Mouse (Mus musculus) NIH3T3 (cell line): ENCODE data around the gene Inafm1.
A peak's percentile ranks its signal among the peaks of the same experiment; 100 is the strongest.
"Not testable (repeated sequence)": the region's sequence is repeated elsewhere in the genome, so short reads cannot be mapped to it uniquely, and the experiment has no call there.

Experiments
- DNase-seq: peaks from one replicate; pipeline ENCODE4 v3.0.0-alpha.2; 2012; ENCODE audit warnings: low read depth

Inafm1 gene

GRCm38 (mm10) chr7:16273081-16273765 is at the start of gene Inafm1:
Inafm1 (minus strand) TSS chr7:16273617.
- DNase-seq, result peak; percentile 95

- DNase-seq, result no peak
Measured at GRCm38 (mm10) chr7:16320479-16320878, 47.1 kb upstream of the Inafm1 start.

DNA sequence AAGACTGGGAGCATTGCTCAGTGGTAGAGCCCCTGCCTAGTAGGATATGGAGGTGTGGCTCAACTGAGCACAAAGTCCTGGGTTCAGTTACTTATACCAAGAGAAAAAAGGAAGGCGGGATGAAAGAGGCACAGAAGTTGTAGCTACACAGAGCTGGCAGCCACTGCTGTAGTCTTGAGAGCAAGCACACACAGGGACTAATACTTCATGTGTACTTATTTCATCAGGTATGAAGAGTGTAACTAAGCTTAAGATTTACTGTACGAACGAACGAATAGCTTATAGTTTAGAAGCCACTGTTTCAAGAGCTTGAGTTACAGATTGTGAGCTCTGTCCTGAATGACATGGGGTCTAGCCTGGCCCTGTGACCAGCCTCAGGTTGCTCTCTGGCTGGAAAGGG is 45.8 kb upstream of the Inafm1 start:
- DNase-seq, result no peak

- DNase-seq, result no peak
Measured at GRCm38 (mm10) chr7:16317094-16317493, 43.7 kb upstream of the Inafm1 start.

- no peak for DNase-seq
Measured at GRCm38 (mm10) chr7:16315222-16315759, 41.9 kb upstream of the Inafm1 start.

DNA sequence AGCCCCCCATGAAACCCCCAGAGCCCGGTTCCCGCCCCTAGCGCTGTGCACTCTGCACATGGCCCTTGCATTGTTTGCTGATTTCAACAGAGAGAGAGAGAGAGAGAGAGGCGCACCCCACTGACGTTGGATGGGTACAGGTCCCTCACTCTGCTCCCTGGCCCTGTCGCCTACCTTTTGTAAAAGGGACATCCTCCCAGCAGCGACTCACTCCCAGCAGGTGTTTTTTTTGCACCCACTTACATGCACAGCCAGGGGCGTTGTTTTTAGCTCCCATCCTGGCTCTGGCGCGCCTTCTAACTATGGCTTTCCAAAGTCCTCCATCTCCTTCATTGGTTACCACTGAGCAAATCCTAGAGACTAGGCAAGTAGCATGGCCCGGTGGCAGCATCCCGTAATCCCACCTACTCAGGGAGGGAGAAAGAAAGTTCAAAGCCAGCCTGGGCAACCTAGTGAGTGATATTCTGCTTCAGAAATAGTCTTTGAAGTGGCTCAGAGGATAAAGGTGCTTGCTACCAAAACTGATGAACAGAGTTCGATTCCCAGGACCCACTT is 40.9 kb upstream of the Inafm1 start:
- no peak for DNase-seq

- peak; percentile 94 for DNase-seq
Measured at GRCm38 (mm10) chr7:16313481-16314220, 40.2 kb upstream of the Inafm1 start.

DNA sequence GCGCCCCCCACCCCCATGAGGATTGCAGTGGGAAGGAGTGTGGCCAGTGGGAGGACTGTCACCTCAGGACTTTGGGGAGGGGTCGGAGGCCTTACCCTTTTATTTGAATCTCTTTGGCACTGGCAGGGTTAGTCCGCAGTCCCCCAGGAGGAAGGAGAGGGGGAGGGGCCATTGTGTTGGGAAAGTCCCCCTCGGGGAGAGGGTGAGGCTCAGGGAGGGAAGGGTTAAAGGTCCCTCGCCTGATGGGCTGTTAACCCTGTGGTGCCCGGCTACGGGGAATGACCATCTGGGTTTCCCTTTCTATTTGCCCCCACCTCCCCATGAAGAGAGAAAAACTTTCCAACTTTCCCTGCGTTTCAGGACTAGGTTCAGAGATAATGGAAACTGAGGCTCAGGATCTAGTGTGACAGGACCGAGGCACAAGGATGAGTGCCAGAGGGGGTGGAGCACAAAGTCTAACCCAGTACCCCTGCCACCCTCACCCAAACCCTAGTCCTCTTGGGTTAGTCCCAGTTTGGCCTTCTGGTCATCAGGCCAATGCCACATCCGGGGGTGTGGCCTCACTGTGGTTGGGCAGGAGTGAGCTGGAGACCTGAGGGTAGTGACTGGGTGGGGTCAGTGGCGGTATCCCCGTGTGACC is 39.4 kb upstream of the Inafm1 start:
- peak; percentile 92 for DNase-seq

GRCm38 (mm10) chr7:16312011-16312671 is 38.7 kb upstream of the Inafm1 start:
- peak; percentile 74 for DNase-seq

GRCm38 (mm10) chr7:16311453-16312004 is 38.1 kb upstream of the Inafm1 start:
- peak; percentile 68 for DNase-seq

GRCm38 (mm10) chr7:16310521-16311452 is 37.4 kb upstream of the Inafm1 start:
- DNase-seq, result peak; percentile 68

DNA sequence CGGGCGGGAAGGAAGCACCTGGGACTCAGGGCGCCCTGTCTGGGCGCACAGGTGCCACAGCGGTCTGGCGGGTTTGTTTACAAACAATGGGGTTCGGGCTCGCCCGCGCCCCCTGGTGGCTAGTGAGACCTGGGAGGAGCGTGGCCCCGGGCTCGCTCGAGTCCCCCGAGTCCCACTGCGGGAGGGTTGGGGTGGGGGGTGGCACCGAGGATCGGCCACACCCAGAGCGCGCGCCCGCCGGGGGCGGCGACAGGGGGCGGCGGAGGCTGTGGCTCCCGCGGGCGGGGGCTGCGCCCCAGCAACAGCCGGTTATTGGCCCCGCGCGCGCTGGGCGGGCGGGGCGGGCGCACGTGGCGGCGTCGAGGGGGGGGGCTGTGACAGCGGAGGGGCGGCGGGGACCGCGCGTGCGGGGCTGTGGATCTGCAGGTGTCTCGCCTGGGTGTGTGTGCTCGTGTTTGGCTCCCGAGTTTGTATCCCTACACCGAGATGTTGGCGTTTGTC is 36.7 kb upstream of the Inafm1 start:
- DNase-seq, result peak; percentile 95

DNA sequence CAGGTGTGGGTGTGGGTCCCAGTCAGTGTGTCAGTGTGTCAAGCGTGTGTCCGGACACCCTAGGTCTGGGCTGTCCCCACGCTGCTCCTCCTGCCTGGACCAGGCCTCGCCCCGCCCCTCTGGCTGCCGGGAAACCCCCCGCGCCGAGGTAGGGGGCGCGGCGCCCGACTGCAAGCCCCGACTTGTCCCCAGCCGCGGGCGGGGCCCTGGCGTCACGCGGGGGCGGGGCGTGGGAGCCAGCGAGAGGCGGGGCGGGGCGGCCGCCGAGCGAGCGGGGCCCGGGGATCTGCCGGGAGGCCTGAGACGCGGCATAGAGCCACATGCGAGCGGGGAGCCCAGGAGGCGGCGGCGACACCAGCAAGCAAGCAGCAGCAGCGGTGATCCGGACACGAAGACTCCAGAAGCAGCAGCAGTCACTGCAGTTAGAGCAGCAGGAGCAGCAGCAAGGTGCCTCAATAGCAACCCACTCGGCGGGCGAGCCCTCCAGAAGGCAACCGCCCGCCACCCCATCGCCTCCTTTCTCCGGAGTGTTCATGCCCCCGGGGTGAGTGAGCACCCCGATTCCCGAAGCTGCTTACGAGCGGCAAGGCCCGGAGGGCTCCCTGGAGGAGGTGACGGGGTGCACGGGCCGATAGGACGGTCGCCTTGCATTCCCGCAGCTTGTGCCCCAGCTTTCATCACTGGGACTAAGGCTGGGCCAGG is 36.1 kb upstream of the Inafm1 start:
- DNase-seq, result peak; percentile 89

DNA sequence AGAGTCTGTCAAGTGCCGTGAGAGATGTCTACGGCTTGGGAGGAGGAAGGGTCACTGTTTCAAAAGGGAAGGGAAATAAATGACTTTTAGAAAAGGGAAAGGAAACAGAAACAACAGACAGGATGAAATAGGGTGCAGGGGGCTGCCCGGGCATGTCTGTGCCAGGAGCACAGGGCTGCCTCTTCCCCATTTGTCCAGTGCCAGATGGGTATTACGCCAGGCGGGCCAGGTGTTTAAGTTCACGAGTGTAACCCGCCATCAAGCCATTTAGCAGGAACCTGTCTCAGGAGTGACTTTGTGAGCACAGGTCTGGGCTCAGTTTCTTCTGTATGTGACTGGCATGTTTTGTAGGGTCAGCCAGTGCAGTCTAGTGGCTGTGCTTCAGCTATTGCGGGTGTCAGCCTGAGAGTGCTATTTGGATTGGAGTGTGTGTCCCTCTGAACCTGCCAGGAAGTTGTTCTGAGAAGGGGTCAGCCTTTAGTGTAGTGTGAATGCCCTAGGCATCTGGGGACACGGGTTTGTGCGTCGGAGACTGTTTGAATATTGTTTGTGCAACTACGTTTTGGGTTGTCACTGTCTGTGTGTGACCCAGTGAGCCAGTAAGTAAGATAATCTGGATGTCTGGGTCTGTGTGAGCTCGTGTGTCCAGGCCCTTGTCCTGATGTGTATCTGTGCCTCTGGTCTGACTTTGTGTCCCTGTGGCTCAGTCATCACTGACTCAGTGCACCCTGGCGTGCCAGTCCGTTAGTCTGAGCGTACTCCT is 35.3 kb upstream of the Inafm1 start:
- DNase-seq, result no peak

DNA sequence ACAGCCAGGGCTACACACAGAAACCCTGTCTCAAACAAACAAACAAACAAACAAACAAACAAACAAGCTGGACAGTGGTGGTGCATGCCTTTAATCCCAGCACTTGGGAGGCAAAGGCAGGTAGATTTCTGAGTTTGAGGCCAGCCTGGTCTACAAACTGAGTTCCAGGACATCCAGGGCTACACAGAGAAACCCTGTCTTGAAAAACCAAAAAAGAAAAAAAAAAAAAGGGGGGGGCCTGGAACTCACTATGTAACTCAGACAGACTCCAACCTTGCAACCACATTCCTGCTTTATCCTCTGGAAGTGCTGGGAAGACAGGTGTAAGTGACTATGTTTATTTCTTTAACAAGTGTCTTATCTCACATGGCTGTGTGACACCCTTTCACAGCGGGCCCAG is 34.7 kb upstream of the Inafm1 start, which contains the start of gene Bbc3:
Gene Bbc3 (plus strand): TSS at position 301 of the 400 bp plus-strand sequence.
- not testable (repeated sequence) for DNase-seq

- not testable (repeated sequence) for DNase-seq
Measured at GRCm38 (mm10) chr7:16307141-16307540, 33.7 kb upstream of the Inafm1 start.

GRCm38 (mm10) chr7:16299419-16300035 is 26.1 kb upstream of the Inafm1 start:
- DNase-seq, result peak; percentile 89

- no peak for DNase-seq
Measured at GRCm38 (mm10) chr7:16298927-16299326, 25.5 kb upstream of the Inafm1 start.
